ENCODE assay signal across 11 mouse cellular contexts in genomic region chr8:57766471-57767065, GRCm38 (mm10).
DNase-seq lines count a peak whose midpoint lies in the region; ATAC-seq and TF ChIP-seq lines count a peak whose summit lies in the region.
"Had no signal": no experiment of that assay in that cellular context is flagged by ENCODE, and none has a peak within 500 bp of the region (broad histone marks: within the 10 kb centered on the region; RNA-seq: fewer than 3 reads in every experiment).

No protein-coding gene starts in this region.

- no peaks in the 10 kb centered on the region for H3K4me1 ChIP-seq in heart, embryonic 16.5 days (ENCODE audit: control insufficient read depth, insufficient read depth, low read length)
- peaks cover 2% of the 10 kb centered on the region for H3K4me1 ChIP-seq in ES-Bruce4 (ENCODE audit: control insufficient read depth, insufficient read depth, low read length)
- no peaks in the 10 kb centered on the region for H3K4me1 ChIP-seq in forebrain, embryonic 11.5 days (replicated peaks; ENCODE audit: control insufficient read depth, insufficient read depth, low read length)
- peaks cover 5% of the 10 kb centered on the region; the same call in 1 of the 2 replicates for H3K4me1 ChIP-seq in limb, embryonic 15.5 days

- intact Hi-C loops in heart, postnatal 14 days (cut with DNase I) = no loop called here
- intact Hi-C loops in gastrocnemius, postnatal 36 days (cut with DNase I) = no loop called here

- TF ChIP-seq EP300 in ES-Bruce4 (IDR thresholded peaks at IDR 0.05; ENCODE audit: insufficient read depth, low read depth, low read length) = no peak

- H3K27ac ChIP-seq in heart, embryonic 16.5 days (ENCODE audit: low read length) = no peak overlapping the region
- H3K27ac ChIP-seq in ES-Bruce4 (ENCODE audit: insufficient read depth, low read length) = peak overlapping the region; percentile 99
- H3K27ac ChIP-seq in forebrain, embryonic 11.5 days (ENCODE audit: low read depth, low read length) = no peak overlapping the region
- H3K27ac ChIP-seq in limb, embryonic 15.5 days = no peak overlapping the region
- H3K27ac ChIP-seq: liver, embryonic 14.5 days had no signal

- 52% methylated on average over 10 of the region's 10 CpGs for WGBS in heart, embryonic 16.5 days
- WGBS in forebrain, embryonic 11.5 days = 42% methylated on average over 10 of the region's 10 CpGs
- WGBS in limb, embryonic 15.5 days = 53% methylated on average over 10 of the region's 10 CpGs

- H3K9ac ChIP-seq in heart, embryonic 16.5 days (ENCODE audit: low read length) = no peak overlapping the region
- H3K9ac ChIP-seq in ES-Bruce4 (ENCODE audit: low read depth, poor library complexity, severe bottlenecking) = peak overlapping the region; percentile 78
- no peak overlapping the region for H3K9ac ChIP-seq in forebrain, embryonic 11.5 days (ENCODE audit: low read length)
- no peak overlapping the region for H3K9ac ChIP-seq in limb, embryonic 15.5 days
- H3K9ac ChIP-seq: liver, embryonic 14.5 days had no signal

- H3K4me2 ChIP-seq in heart, embryonic 16.5 days (ENCODE audit: low read depth, low read length) = peak overlapping the region; percentile 52
- H3K4me2 ChIP-seq in forebrain, embryonic 11.5 days (ENCODE audit: low read depth, low read length, severe bottlenecking) = peak overlapping the region; percentile 11; the same call in 1 of the 2 replicates
- H3K4me2 ChIP-seq in limb, embryonic 15.5 days = peak overlapping the region; percentile 24

- H3K36me3 ChIP-seq in heart, embryonic 16.5 days (ENCODE audit: control insufficient read depth, insufficient read depth) = no peaks in the 10 kb centered on the region
- no peaks in the 10 kb centered on the region for H3K36me3 ChIP-seq in ES-Bruce4 (ENCODE audit: control insufficient read depth, insufficient read depth, low read length, poor library complexity, severe bottlenecking)
- H3K36me3 ChIP-seq in forebrain, embryonic 11.5 days (ENCODE audit: control insufficient read depth, insufficient read depth, low read length) = no peaks in the 10 kb centered on the region
- no peaks in the 10 kb centered on the region for H3K36me3 ChIP-seq in limb, embryonic 15.5 days

- no peak overlapping the region for H3K4me3 ChIP-seq in heart, embryonic 16.5 days (ENCODE audit: low read length)
- H3K4me3 ChIP-seq in ES-Bruce4 (ENCODE audit: low read depth, low read length) = no peak overlapping the region
- H3K4me3 ChIP-seq in forebrain, embryonic 11.5 days (ENCODE audit: low read depth, low read length) = no peak overlapping the region
- no peak overlapping the region for H3K4me3 ChIP-seq in limb, embryonic 15.5 days

- TF ChIP-seq CTCF in ES-Bruce4 (IDR thresholded peaks at IDR 0.05; ENCODE audit: low read depth, low read length) = no peak

- H3K27me3 ChIP-seq in heart, embryonic 16.5 days (ENCODE audit: control insufficient read depth, insufficient read depth, low read length) = no peaks in the 10 kb centered on the region
- no peaks in the 10 kb centered on the region for H3K27me3 ChIP-seq in ES-Bruce4 (ENCODE audit: control insufficient read depth, insufficient read depth, low read length, poor library complexity, severe bottlenecking)
- no peaks in the 10 kb centered on the region; the same call in 1 of the 2 replicates for H3K27me3 ChIP-seq in forebrain, embryonic 11.5 days (ENCODE audit: control insufficient read depth, insufficient read depth, low read length)
- H3K27me3 ChIP-seq in limb, embryonic 15.5 days = no peaks in the 10 kb centered on the region

- DNase-seq in heart, postnatal 14 days = no peak
- no peak for DNase-seq in forebrain, embryonic 11.5 days (ENCODE audit: low spot score)
- DNase-seq in cerebellum, postnatal 36 days = no peak
- no peak for DNase-seq in gastrocnemius, postnatal 36 days
- no peak for DNase-seq in layer of hippocampus, adult 9-10 months (ENCODE audit: low spot score)
- DNase-seq: layer of hippocampus, adult 9-11 months had no signal

- ATAC-seq in heart, embryonic 16.5 days (replicated peaks; ENCODE audit: extremely low read depth, insufficient read depth, low FRiP score) = no peak
- no peak for ATAC-seq in forebrain, embryonic 11.5 days (replicated peaks; ENCODE audit: low FRiP score)
- ATAC-seq in limb, embryonic 15.5 days (ENCODE audit: insufficient number of reproducible peaks, low FRiP score, low TSS enrichment, low read depth) = no peak
- ATAC-seq: CD4-positive, CD25-positive, alpha-beta regulatory T cell, adult 4 months had no signal

- no peak for TF ChIP-seq POLR2A in ES-Bruce4 (IDR thresholded peaks at IDR 0.05; ENCODE audit: insufficient read depth, low read length)

- H3K9me3 ChIP-seq in heart, embryonic 16.5 days (replicated peaks; ENCODE audit: control insufficient read depth, low read length) = no peaks in the 10 kb centered on the region
- H3K9me3 ChIP-seq in ES-Bruce4 (replicated peaks; ENCODE audit: control insufficient read depth, insufficient read depth, low read length, poor library complexity, severe bottlenecking) = no peaks in the 10 kb centered on the region
- no peaks in the 10 kb centered on the region for H3K9me3 ChIP-seq in forebrain, embryonic 11.5 days (ENCODE audit: control insufficient read depth, low read length)
- no peaks in the 10 kb centered on the region for H3K9me3 ChIP-seq in limb, embryonic 15.5 days
